Mouse (Mus musculus) MEL (cell line): ENCODE results near the gene Srbd1. TPM values are rescaled to one million over a fixed set of nuclear protein-coding genes. Genes with fewer than 3 reads are reported as not detected.

ENCODE experiments used
- DNase-seq: peaks from one replicate; pipeline ENCODE4 v3.0.0; 2011; ENCODE audit warnings: low read depth, low spot score
- H3K27ac ChIP-seq: 2 replicates; pipeline ENCODE4 v1.5.1; 2012; ENCODE audit warnings: low read depth, mild to moderate bottlenecking, control low read depth, low read length, moderate library complexity; ENCODE audit not compliant: control insufficient read depth
- H3K27me3 ChIP-seq, 2 experiments: fragments of 150-350 bp in 1 of 2; sonication (generic) in 1 of 2; 2 replicates each; pipeline ENCODE4 v1.6.1; 2012; ENCODE audit warnings: low read length in 2 of 2, mild to moderate bottlenecking in 2 of 2, improper control_type of control experiment in 1 of 2, moderate library complexity in 1 of 2; ENCODE audit not compliant: insufficient read depth in 2 of 2, control insufficient read depth in 1 of 2
- H3K36me3 ChIP-seq, 2 experiments: 2 replicates each; pipeline ENCODE4 v1.6.1; 2012 to 2014; ENCODE audit warnings: low read length in 2 of 2, improper control_type of control experiment in 1 of 2, inconsistent platforms in 1 of 2, mild to moderate bottlenecking in 1 of 2; ENCODE audit not compliant: insufficient read depth in 2 of 2, control insufficient read depth in 1 of 2
- H3K4me1 ChIP-seq, 2 experiments: fragments of 150-350 bp in 1 of 2; sonication (generic) in 1 of 2; 2 replicates each; pipeline ENCODE4 v1.6.1; 2012; ENCODE audit warnings: low read length in 2 of 2, improper control_type of control experiment in 1 of 2, mild to moderate bottlenecking in 1 of 2; ENCODE audit not compliant: insufficient read depth in 2 of 2, control insufficient read depth in 1 of 2
- H3K4me3 ChIP-seq, 2 experiments: fragments of 150-350 bp in 1 of 2; sonication (generic) in 1 of 2; 2 replicates each; pipeline ENCODE4 v1.5.1; 2012; ENCODE audit warnings: low read depth in 2 of 2, low read length in 2 of 2, mild to moderate bottlenecking in 2 of 2, moderate library complexity in 2 of 2, control low read depth in 1 of 2, improper control_type of control experiment in 1 of 2; ENCODE audit not compliant: control insufficient read depth in 1 of 2, insufficient read depth in 1 of 2
- H3K79me2 ChIP-seq: 2 replicates; pipeline ENCODE4 v1.6.1; 2012; ENCODE audit warnings: mild to moderate bottlenecking, low read length, moderate library complexity; ENCODE audit not compliant: control insufficient read depth, poor library complexity, insufficient read depth
- H3K9ac ChIP-seq: 2 replicates; pipeline ENCODE4 v1.6.1; 2012; ENCODE audit warnings: low read depth, mild to moderate bottlenecking, control low read depth, low read length, moderate library complexity; ENCODE audit not compliant: control insufficient read depth, poor library complexity, severe bottlenecking
- H3K9me3 ChIP-seq: fragments of 150-350 bp; sonication (generic); replicated peaks from 2 replicates; pipeline ENCODE4 v1.6.1; 2012; ENCODE audit warnings: mild to moderate bottlenecking, low read length, improper control_type of control experiment, moderate library complexity; ENCODE audit not compliant: insufficient read depth
- CHD1 ChIP-seq: IDR thresholded peaks from 2 replicates; pipeline ENCODE4 v1.6.1; 2012; ENCODE audit warnings: low read depth, mild to moderate bottlenecking, inconsistent platforms, low read length, improper control_type of control experiment
- CHD2 ChIP-seq: IDR thresholded peaks from 2 replicates; pipeline ENCODE4 v1.6.1; 2011; ENCODE audit warnings: low read length, improper control_type of control experiment
- E2F4 ChIP-seq: IDR thresholded peaks from 2 replicates; pipeline ENCODE4 v1.6.1; 2011; ENCODE audit warnings: low read depth, low read length, improper control_type of control experiment, borderline replicate concordance
- JUND ChIP-seq: IDR thresholded peaks from 2 replicates; pipeline ENCODE4 v1.6.1; 2011; ENCODE audit warnings: low read depth, mild to moderate bottlenecking, improper control_type of control experiment, low read length
- KAT2A ChIP-seq: conservative IDR thresholded peaks from 2 replicates; pipeline ENCODE4 v1.6.1; 2012; ENCODE audit warnings: low read depth, low read length, improper control_type of control experiment, inconsistent platforms
- MAFK ChIP-seq: IDR thresholded peaks from 2 replicates; pipeline ENCODE4 v1.6.1; 2011; ENCODE audit warnings: low read depth, mild to moderate bottlenecking, low read length, improper control_type of control experiment, borderline replicate concordance
- MAX ChIP-seq: IDR thresholded peaks from 2 replicates; pipeline ENCODE4 v1.6.1; 2011; ENCODE audit warnings: low read length, improper control_type of control experiment
- MEF2A ChIP-seq: IDR thresholded peaks from 2 replicates; pipeline ENCODE4 v1.6.1; 2014; ENCODE audit warnings: low read depth, mild to moderate bottlenecking, inconsistent platforms, low read length, improper control_type of control experiment; ENCODE audit not compliant: poor library complexity, insufficient replicate concordance, severe bottlenecking; ENCODE audit errors: extremely low read depth
- MXI1 ChIP-seq: IDR thresholded peaks from 2 replicates; pipeline ENCODE4 v1.6.1; 2011; ENCODE audit warnings: mild to moderate bottlenecking, low read depth, low read length, improper control_type of control experiment
- NELFE ChIP-seq: IDR thresholded peaks from 2 replicates; pipeline ENCODE4 v1.6.1; 2011; ENCODE audit warnings: low read depth, low read length, improper control_type of control experiment
- POLR2AphosphoS2 ChIP-seq: IDR thresholded peaks from 2 replicates; pipeline ENCODE4 v1.6.1; 2011; ENCODE audit warnings: low read length, improper control_type of control experiment
- RAD21 ChIP-seq: IDR thresholded peaks from 2 replicates; pipeline ENCODE4 v1.6.1; 2011; ENCODE audit warnings: mild to moderate bottlenecking, low read depth, low read length, improper control_type of control experiment
- RCOR1 ChIP-seq: IDR thresholded peaks from 2 replicates; pipeline ENCODE4 v1.6.1; 2012; ENCODE audit warnings: low read depth, mild to moderate bottlenecking, inconsistent platforms, low read length, improper control_type of control experiment
- SMC3 ChIP-seq: IDR thresholded peaks from 2 replicates; pipeline ENCODE4 v1.6.1; 2011; ENCODE audit warnings: low read depth, low read length, improper control_type of control experiment
- TAL1 ChIP-seq: IDR thresholded peaks from 2 replicates; pipeline ENCODE4 v1.6.1; 2012; ENCODE audit warnings: mild to moderate bottlenecking, inconsistent platforms, low read length, moderate library complexity, mixed read lengths
- TBP ChIP-seq: IDR thresholded peaks from 2 replicates; pipeline ENCODE4 v1.8.0; 2011; ENCODE audit warnings: low read depth, low read length, improper control_type of control experiment
- USF1 ChIP-seq: IDR thresholded peaks from 2 replicates; pipeline ENCODE4 v1.6.1; 2014; ENCODE audit warnings: low read depth, mild to moderate bottlenecking, inconsistent platforms, low read length, improper control_type of control experiment, moderate library complexity
- ZKSCAN1 ChIP-seq: IDR thresholded peaks from 2 replicates; pipeline ENCODE4 v1.6.1; 2012; ENCODE audit warnings: low read depth, mild to moderate bottlenecking, inconsistent platforms, low read length, improper control_type of control experiment, moderate library complexity
- polyA plus RNA-seq, 2 experiments: library from polyadenylated mRNA; stranded (reverse) in 1 of 2; unstranded in 1 of 2; fragments of >175 nt in 1 of 2; fragments of >200 nt in 1 of 2; gene quantifications; 2 replicates each; pipeline versions ENCODE4 v1.2.1 to v1.2.4; 2012; ENCODE audit warnings: low replicate concordance in 2 of 2, low read depth in 1 of 2; ENCODE audit not compliant: insufficient read length in 2 of 2, insufficient read depth in 1 of 2, missing spikeins in 1 of 2
- total RNA-seq: library from RNA; depleted of rRNA; stranded (reverse); fragments of 300-350 nt; gene quantifications from 2 replicates; pipeline ENCODE4 v1.2.3, GENCODE M21; 2012

The Srbd1 gene
- total and polyA plus RNA-seq, 3 experiments: 14.9 to 30.5 TPM; not detected in 1

DNA sequence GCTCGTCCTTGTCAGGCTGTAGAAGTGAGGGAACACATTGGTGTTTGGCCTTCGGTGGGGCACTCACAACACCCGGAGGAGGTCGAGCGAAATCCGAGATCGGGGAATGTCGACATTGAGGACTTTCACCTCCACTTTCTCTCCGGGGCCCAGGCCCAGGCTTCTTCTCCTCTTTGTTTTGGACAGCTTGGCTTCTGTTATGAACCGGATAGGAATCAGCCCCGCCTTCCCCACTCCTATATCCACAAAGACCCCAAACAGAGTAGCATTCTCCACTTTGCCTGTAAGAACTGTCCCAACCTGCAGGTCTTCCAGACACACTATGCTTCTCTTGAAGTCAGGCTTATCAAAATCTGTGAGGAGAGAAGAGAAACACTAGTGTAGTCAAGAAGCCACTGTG lies 159.8 kb downstream of the Srbd1 start:
- Histone ChIP-seq H3K9ac (no peak overlapping the region), H3K4me1 (peaks cover 5 to 8% of the 10 kb centered on the region in 2 experiments), H3K36me3 (no peaks in the 10 kb centered on the region; a peak in 2 of 4 replicates), H3K4me3 (no peak overlapping the region), H3K27me3 (no peaks in the 10 kb centered on the region), H3K27ac (no peak overlapping the region), H3K9me3 (no peaks in the 10 kb centered on the region), H3K79me2 (no peaks in the 10 kb centered on the region)
- TF ChIP-seq USF1: no peak
- no peak for TF ChIP-seq CHD2
- TF ChIP-seq CHD1: no peak
- TF ChIP-seq MAX: no peak
- no peak for TF ChIP-seq POLR2AphosphoS2
- no peak for TF ChIP-seq KAT2A
- no peak for TF ChIP-seq TAL1
- TF ChIP-seq RAD21: no peak
- TF ChIP-seq JUND: no peak
- no peak for TF ChIP-seq TBP
- no peak for TF ChIP-seq NELFE
- TF ChIP-seq MEF2A: no peak
- no peak for TF ChIP-seq MXI1
- no peak for TF ChIP-seq RCOR1
- TF ChIP-seq SMC3: no peak
- TF ChIP-seq E2F4: no peak
- TF ChIP-seq ZKSCAN1: no peak
- no peak for DNase-seq

DNA sequence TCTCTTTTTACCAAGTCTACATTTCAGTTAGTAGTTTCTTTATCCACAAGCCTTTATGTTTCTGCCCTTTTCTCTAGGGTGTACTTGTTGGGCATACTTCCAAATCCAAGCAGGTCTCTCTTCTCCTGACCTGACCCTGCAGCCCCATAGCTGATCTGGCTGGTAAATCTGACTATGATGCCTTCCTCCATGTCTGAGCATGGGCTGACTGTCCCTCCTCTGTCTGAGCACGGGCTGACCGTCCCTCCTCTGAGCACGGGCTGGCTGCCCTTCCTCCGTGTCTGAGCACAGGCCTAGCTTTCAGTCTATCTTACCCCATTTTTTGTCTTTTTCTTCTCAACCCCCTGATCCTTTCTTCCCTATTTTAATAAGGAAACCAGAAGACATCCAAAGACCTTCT lies 162.7 kb downstream of the Srbd1 start:
- peaks cover 9 to 14% of the 10 kb centered on the region in 2 experiments for H3K4me1 ChIP-seq
- DNase-seq: peak; percentile 21
- H3K27ac ChIP-seq: no peak overlapping the region
- H3K36me3 ChIP-seq: peaks cover 0 to 6% of the 10 kb centered on the region in 2 experiments; a peak in 3 of 4 replicates
- H3K9ac ChIP-seq: no peak overlapping the region
- no peaks in the 10 kb centered on the region for H3K79me2 ChIP-seq
- TF ChIP-seq MAFK: no peak
- TF ChIP-seq, all 39 proteins: peak for 0
- Histone ChIP-seq H3K9me3 (no peaks in the 10 kb centered on the region), H3K4me3 (no peak overlapping the region), H3K27me3 (no peaks in the 10 kb centered on the region)
